Mouse (Mus musculus) kidney, adult 2 months (tissue): Measurements from ENCODE around the gene Dgki.

Experiments used
- CTCF ChIP-seq: fragments of 200-500 bp; conservative IDR thresholded peaks from 2 replicates; pipeline ENCODE4 v1.5.1; 2011; ENCODE audit warnings: low read depth, mild to moderate bottlenecking, control low read depth, low read length, moderate library complexity, mixed read lengths; ENCODE audit not compliant: insufficient read depth, insufficient read length
- POLR2A ChIP-seq: fragments of 200-500 bp; IDR thresholded peaks from one replicate; pipeline ENCODE4 v1.6.1; 2011; ENCODE audit warnings: low read depth, low read length, control low read depth

DNA sequence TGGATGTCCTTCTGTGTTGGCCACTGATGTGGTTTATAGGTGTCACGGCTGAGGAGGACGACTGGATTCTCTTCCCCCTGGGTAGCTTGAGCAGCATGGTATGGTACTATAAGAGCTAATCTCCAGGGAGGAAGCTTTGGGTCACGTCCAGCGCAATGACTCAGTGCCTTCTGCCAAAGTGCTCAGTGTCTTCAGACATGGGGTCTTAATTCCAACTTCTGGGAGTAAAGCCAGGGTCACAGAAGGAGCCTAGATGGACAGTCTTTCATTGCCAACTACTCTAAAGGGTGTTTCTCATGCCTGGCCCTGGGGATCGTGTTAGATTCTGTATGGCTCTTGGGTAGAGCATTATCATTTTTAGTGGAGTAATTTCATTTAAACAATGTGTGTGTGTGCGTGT lies 231.2 kb downstream of the Dgki start:
- TF ChIP-seq POLR2A (no peak), CTCF (no peak)
